Mouse (Mus musculus): ENCODE measurements around the gene S1pr4. TPM values are rescaled to one million over a fixed set of nuclear protein-coding genes. Genes with fewer than 3 reads are reported as not detected.

The S1pr4 gene
- total RNA-seq, 2 experiments from 2014 or later = 0.39 to 0.95 TPM

- no peak for TF ChIP-seq CTCF (conservative IDR thresholded peaks at IDR 0.05)
- Histone ChIP-seq H3K27ac (no peak overlapping the region), H3K4me3 (no peak overlapping the region)
- DNase-seq (ENCODE audit: low spot score in 2 of 2) = no peak
These were observed 34.7 kb downstream of the S1pr4 start for GRCm38 (mm10) chr10:81465265-81465645.

GRCm38 (mm10) chr10:81464405-81465264 is 35.3 kb downstream of the S1pr4 start:
- no peak for TF ChIP-seq CTCF (conservative IDR thresholded peaks at IDR 0.05)
- Histone ChIP-seq H3K4me3 (no peak overlapping the region; the same call in 1 of the 2 replicates), H3K27ac (no peak overlapping the region)
- DNase-seq (ENCODE audit: low spot score in 2 of 2) = peak in 1 of 2 experiments; percentile 25

DNA sequence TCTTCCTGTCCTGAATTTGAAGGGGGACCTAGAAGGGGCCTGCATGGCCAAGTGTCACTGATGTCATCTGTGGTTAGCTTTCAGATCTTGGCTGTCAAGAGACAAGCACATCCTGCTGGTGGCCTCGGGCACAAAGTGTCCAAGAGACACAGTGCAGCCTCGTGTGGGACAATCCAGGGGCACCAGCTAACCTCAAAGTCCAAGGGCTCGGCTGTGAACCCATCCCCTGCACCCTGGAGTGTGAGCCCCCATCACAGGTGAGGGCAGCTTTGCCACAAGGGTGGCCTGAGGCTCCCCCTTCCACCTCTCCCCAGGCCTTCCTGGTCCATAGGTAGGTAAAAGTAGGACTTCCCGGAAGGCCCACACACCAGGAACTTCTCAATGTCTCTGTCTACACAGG is 36.4 kb downstream of the S1pr4 start:
- TF ChIP-seq CTCF (conservative IDR thresholded peaks at IDR 0.05) = no peak
- H3K4me3 ChIP-seq = no peak overlapping the region
- no peak overlapping the region for H3K27ac ChIP-seq
- DNase-seq (ENCODE audit: low spot score in 2 of 2) = peak in 1 of 2 experiments; percentile 9

- Histone ChIP-seq H3K27ac (no peak overlapping the region), H3K4me3 (no peak overlapping the region)
- DNase-seq (ENCODE audit: low spot score in 2 of 2) = no peak
- TF ChIP-seq CTCF (conservative IDR thresholded peaks at IDR 0.05) = no peak
These were observed 37.0 kb downstream of the S1pr4 start for GRCm38 (mm10) chr10:81462917-81463316.

DNA sequence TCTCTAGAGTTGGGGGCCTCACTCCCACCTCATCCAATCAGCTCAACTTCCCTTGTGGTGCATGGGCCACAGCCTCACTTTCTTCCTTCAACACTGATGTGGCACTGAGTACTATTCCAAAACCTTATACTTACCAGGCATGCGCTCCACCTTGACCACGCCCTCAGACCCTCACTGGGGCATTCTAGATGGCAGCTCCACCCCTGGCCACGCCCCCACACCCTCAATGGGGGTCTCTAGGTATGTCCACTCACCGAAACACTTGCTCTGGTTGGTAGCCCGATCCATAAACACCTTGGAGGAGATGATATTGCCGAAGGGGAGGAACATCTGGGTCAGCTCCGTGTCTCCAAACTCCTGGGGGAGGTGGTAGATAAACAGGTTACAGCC is 37.5 kb downstream of the S1pr4 start:
- H3K4me3 ChIP-seq = no peak overlapping the region
- DNase-seq (ENCODE audit: low spot score in 2 of 2) = peak in 1 of 2 experiments; percentile 10
- no peak overlapping the region for H3K27ac ChIP-seq
- no peak for TF ChIP-seq CTCF (conservative IDR thresholded peaks at IDR 0.05)

DNA sequence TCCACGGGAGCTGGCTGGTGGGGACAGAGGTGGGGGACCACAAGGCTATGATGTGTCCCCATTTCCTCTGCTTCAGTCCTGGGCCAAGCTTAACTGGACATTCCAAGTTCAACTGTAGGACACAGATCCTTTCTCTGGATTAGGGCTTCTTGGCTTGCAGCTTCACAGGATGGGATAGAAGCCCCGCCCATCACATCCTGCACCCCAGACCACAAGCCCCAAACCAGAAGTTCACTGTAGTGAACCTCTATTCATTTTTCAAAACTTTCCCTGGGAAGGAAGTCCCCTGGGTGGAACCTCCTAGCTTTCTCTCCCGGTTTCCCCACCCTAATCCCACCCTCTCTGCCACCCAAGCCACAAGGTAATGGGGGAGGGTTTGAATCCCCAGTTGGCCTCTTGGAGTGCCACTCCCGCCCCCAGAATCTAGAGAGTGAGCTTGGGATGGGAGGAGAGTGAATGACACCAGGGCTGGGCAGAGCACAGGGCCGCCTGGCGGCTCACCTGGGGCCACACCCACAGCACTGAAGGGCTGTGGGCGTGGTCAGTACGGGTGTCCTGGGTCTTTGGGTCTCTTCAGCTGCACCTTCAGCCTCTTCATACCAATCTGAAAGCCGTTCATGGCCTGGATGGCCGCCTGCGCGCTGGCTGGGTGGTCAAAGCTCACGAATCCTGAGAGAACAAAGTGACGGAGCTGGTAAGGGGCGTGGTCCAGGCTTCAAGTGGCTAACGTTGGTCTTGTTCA is 38.1 kb downstream of the S1pr4 start:
- TF ChIP-seq CTCF (conservative IDR thresholded peaks at IDR 0.05) = no peak
- Histone ChIP-seq H3K27ac (no peak overlapping the region), H3K4me3 (no peak overlapping the region)
- DNase-seq (ENCODE audit: low spot score in 2 of 2) = no peak

GRCm38 (mm10) chr10:81460951-81461350 is 39.0 kb downstream of the S1pr4 start:
- Histone ChIP-seq H3K27ac (no peak overlapping the region), H3K4me3 (no peak overlapping the region)
- DNase-seq (ENCODE audit: low spot score in 2 of 2) = no peak
- TF ChIP-seq CTCF (conservative IDR thresholded peaks at IDR 0.05) = no peak

- no peak for TF ChIP-seq CTCF (conservative IDR thresholded peaks at IDR 0.05)
- Histone ChIP-seq H3K27ac (no peak overlapping the region), H3K4me3 (no peak overlapping the region)
- DNase-seq (ENCODE audit: low spot score in 2 of 2) = peak in 1 of 2 experiments; percentile 9
These were observed 39.5 kb downstream of the S1pr4 start for GRCm38 (mm10) chr10:81460471-81460870.

GRCm38 (mm10) chr10:81459399-81459798 is 40.5 kb downstream of the S1pr4 start:
- no peak for TF ChIP-seq CTCF (conservative IDR thresholded peaks at IDR 0.05)
- no peak for DNase-seq (ENCODE audit: low spot score in 2 of 2)
- H3K27ac ChIP-seq = no peak overlapping the region
- no peak overlapping the region for H3K4me3 ChIP-seq

- H3K27ac ChIP-seq = no peak overlapping the region
- H3K4me3 ChIP-seq = no peak overlapping the region
- no peak for TF ChIP-seq CTCF (conservative IDR thresholded peaks at IDR 0.05)
- DNase-seq (ENCODE audit: low spot score in 2 of 2) = peak in 1 of 2 experiments; percentile 9
These were observed 41.7 kb downstream of the S1pr4 start for GRCm38 (mm10) chr10:81458267-81458666.

DNA sequence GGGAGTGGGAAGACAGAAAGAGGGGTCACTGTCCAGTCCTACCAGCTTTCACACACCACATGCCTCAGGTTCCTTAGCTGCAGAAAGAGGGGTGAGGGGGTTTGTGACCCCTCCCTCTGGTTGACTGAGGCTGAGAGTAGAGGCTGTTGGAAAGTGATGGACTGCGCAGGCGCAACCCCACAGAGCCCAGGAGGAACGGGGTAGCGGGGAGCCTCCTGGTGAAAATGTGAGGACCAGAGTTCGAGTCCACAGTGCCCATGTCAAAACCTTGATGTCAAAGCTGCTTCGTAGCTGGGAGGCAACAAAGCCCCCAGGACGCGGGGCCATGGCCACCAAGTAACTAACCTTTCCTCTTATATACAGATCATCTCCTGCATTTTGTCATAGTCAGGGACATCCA is 42.3 kb downstream of the S1pr4 start:
- TF ChIP-seq CTCF (conservative IDR thresholded peaks at IDR 0.05) = no peak
- peak in 1 of 2 experiments; percentile 11 for DNase-seq (ENCODE audit: low spot score in 2 of 2)
- H3K27ac ChIP-seq = no peak overlapping the region
- no peak overlapping the region for H3K4me3 ChIP-seq

DNA sequence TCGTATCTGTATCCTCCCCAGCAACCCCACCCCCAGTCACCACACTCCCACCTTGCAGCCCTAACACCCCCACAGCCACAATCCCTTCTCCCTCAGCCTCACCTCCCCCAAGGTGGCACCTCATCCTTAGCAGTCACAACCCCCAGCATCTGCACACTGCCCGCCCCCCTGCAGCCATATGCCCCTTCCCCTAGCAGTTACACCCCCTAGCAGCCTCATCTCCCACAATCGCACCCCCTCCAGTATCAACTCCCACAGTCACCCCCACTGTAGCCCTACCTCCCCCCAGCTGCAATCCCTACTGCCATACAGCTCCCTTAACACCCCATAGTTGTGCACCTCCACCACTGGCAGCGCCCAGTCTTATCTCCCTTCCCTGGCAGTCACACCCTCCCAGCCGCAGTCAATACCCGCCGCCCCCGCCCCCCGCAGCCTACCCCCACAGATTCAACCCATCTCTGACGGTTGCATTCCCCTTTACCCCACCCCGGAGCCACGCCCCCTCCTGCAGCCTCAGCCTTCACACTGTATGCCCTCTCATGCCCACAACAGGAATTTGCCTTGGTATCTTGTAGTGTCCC is 42.9 kb downstream of the S1pr4 start:
- Histone ChIP-seq H3K4me3 (no peak overlapping the region), H3K27ac (no peak overlapping the region)
- no peak for TF ChIP-seq CTCF (conservative IDR thresholded peaks at IDR 0.05)
- no peak for DNase-seq (ENCODE audit: low spot score in 2 of 2)
